Mouse (Mus musculus): ENCODE data around the gene Ruvbl2. TPM values are rescaled to one million over a fixed set of nuclear protein-coding genes. Genes with fewer than 3 reads are reported as not detected.
A peak's percentile ranks its signal among the peaks of the same experiment; 100 is the strongest.

Gene Ruvbl2
- total RNA-seq, 2 experiments from 2014 or later = 32.4 to 34.5 TPM

DNA sequence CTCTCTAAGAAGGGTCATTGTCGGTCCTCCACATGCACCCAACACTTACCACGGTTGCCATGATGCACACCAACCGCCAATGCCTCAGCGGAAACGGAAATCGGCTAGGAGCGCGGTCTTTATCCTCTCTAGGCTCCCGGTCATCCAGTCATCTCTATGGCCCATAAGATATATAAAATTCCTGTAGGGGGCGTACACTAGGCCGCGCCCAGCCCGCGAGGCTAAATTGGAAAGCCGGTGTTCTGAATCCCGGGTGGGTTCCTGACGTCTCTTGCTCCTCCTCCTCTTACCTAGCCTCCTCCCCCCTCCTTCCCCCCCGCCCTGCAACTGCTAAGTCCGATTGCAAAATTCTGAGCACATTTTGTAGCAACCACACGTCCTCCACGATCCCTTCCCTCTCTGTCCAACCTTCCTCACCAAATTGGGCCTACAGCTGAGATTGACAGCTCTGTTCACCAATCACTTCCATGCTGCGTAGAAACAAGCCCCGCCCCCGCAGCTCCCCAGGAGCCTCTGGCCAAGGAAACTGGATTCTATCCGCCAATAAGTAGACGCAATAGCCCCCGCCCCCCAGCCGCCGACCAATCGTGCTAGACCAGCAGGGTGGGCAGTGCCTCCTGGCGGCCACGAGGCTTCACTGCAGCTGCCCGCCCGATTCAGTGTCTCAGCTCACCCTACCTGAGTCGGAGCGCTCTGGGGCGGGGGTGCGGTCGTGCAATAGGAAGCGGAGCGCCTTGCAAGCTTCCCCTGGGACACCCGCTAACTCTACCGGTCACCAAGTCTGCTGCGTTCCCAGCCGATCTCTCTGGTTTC is 3.5 kb downstream of the Ruvbl2 start, which contains the start of gene Gys1:
TSS of gene Gys1 (plus strand) at position 642 of the 813 bp plus-strand sequence.
- DNase-seq (ENCODE audit: low spot score in 2 of 2) = peak; percentile 100

- DNase-seq (ENCODE audit: low spot score in 2 of 2) = no peak
Observed at GRCm38 (mm10) chr7:45433835-45434202, 4.1 kb downstream of the Ruvbl2 start.

GRCm38 (mm10) chr7:45426556-45426955 is 11.3 kb downstream of the Ruvbl2 start:
- DNase-seq (ENCODE audit: low spot score in 2 of 2) = no peak

- no peak for DNase-seq (ENCODE audit: low spot score in 2 of 2)
Observed at GRCm38 (mm10) chr7:45421194-45421593, 16.7 kb downstream of the Ruvbl2 start.

DNA sequence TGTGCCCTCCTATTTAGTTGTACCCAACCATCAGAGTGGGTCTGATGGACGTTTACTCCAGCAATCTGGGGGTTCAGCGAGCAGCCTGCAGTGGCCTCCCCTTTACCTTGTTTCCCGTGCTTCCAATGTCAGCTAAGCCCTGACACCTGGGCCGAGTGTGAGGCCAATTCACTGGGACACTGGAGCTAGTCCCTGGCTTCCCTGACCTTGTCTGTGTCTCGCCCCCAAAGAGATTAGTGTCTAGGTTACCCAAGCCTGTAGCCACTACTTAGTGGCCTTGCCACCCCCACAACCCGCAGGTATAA is 17.3 kb downstream of the Ruvbl2 start, which contains the start of gene Lhb:
TSS of gene Lhb (plus strand) at position 206 of the 305 bp plus-strand sequence.
- DNase-seq (ENCODE audit: low spot score in 2 of 2) = no peak

- DNase-seq (ENCODE audit: low spot score in 2 of 2) = no peak
Observed at GRCm38 (mm10) chr7:45419859-45420614, 17.9 kb downstream of the Ruvbl2 start.

DNA sequence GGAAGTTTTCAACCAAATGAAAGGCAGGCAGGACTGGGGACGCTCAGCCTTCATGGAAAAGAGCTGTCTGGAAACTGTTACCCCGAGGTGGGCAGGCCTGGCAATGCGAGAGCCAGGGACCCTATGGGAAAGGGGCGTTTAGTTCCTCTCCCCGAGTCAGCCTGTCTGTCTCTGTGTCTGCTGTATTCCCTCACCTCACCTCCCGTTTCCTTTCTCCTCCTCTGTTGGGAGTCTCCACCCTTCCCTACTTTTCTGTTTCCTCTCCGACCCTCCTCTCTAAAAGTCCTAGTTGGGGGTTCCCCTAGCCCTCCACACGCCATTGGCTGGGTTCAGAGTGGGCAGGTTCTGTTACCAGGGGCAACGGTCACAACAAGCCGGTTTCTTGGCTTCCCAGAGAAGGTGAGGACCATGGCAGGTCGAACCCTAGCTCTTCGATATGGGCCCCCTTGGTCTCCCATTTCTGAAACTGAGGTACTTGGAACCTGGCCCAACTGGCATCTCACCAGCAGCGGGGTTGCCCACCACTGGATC is 19.9 kb downstream of the Ruvbl2 start:
- DNase-seq (ENCODE audit: low spot score in 2 of 2) = no peak

- DNase-seq (ENCODE audit: low spot score in 2 of 2) = peak; percentile 38 to 67
Observed at GRCm38 (mm10) chr7:45415636-45416035, 22.3 kb downstream of the Ruvbl2 start.

- DNase-seq (ENCODE audit: low spot score in 2 of 2) = no peak
Observed at GRCm38 (mm10) chr7:45414740-45415224, 23.1 kb downstream of the Ruvbl2 start.

GRCm38 (mm10) chr7:45413864-45414739 is 23.8 kb downstream of the Ruvbl2 start:
- no peak for DNase-seq (ENCODE audit: low spot score in 2 of 2)

DNA sequence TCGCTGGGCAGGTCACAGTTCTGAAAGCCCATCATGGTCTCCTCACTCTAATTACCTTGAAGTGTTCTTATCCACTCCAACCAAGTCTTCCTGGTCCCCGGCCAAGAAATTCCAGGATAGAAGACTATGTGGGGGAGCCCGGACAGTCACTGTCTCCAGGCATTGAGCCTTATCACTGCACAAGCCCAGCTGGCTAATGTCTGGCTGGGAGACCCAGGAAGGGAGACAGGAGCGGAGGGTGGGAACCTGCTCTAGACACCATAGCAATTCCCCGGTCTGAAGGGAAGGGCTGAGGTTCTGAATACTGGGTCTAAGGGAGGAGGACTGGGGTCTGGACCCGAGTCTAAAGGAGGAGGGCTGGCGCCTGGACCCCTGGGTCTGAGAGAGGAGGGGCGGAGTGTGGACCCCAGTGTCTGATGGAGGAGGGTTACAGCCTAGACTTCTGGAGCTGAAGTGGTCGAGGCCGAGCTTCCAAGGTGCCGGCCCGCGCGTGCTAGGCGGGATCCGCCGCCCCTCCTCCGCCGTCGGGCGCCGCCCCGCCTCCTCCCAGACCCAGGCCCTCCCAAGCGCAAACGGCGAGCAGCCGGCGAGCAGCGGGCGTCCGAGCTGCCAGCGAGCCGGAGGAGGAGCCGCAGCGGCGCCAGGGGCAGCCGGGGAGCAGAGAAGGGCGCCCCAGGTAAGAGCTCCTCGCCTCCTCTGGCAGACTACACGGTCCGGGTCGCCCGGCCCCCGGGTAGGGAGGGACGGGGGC is 24.6 kb downstream of the Ruvbl2 start, which contains the start of gene Ntf5:
TSS of gene Ntf5 (plus strand) at position 583 of the 751 bp plus-strand sequence.
- DNase-seq (ENCODE audit: low spot score in 2 of 2) = no peak

- no peak for DNase-seq (ENCODE audit: low spot score in 2 of 2)
Observed at GRCm38 (mm10) chr7:45412421-45412820, 25.5 kb downstream of the Ruvbl2 start.

DNA sequence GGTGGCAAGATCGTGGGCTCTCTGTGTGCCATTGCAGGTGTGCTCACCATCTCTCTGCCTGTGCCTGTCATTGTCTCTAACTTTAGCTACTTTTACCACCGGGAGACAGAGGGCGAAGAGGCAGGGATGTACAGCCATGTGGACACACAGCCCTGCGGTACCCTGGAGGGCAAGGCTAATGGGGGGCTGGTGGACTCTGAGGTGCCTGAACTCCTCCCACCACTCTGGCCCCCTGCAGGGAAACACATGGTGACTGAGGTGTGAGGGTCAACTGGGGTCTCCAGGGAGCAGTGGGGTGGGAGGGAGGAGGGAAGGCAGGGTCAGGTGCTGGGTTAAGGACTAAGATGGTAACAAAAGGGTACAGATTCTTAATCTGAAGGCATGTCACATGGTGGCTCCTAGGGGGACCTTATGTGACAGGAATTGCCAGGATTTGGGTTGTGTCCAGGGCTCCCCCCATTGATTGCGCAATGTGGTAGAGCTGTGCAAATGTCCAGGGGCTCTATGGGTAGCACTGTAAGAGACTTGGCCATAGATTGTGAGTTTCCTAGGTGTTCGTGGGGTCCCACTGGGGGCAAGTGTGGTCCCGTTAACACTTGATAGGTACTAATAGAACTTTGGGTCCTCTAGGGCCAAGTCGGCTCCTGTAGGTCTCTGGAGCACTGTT is 28.3 kb downstream of the Ruvbl2 start:
- no peak for DNase-seq (ENCODE audit: low spot score in 2 of 2)

DNA sequence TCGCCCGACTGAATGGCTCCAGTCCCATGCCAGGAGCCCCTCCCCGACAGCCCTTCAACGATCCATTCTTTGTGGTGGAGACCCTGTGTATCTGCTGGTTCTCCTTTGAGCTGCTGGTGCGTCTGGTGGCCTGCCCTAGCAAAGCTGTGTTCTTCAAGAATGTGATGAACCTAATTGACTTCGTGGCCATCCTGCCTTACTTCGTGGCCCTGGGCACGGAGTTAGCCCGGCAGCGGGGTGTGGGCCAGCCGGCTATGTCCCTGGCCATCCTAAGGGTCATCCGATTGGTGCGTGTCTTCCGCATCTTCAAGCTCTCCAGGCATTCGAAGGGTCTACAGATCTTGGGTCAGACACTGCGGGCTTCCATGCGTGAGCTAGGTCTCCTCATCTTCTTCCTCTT is 28.9 kb downstream of the Ruvbl2 start:
- no peak for DNase-seq (ENCODE audit: low spot score in 2 of 2)

- DNase-seq (ENCODE audit: low spot score in 2 of 2) = no peak
Observed at GRCm38 (mm10) chr7:45408351-45408750, 29.5 kb downstream of the Ruvbl2 start.

- DNase-seq (ENCODE audit: low spot score in 2 of 2) = no peak
Observed at GRCm38 (mm10) chr7:45407836-45408235, 30.1 kb downstream of the Ruvbl2 start.

GRCm38 (mm10) chr7:45406157-45407156 is 31.4 kb downstream of the Ruvbl2 start:
- DNase-seq (ENCODE audit: low spot score in 2 of 2) = no peak

All from left cerebral cortex, adult 18-20 months (tissue).